Mouse (Mus musculus) liver, embryonic 14.5 days (tissue): Measurements from ENCODE around the gene Sltm.

Experiments used
- CTCF ChIP-seq: IDR thresholded peaks from 2 replicates; pipeline ENCODE4 v1.5.1; 2016; ENCODE audit warnings: antibody characterized with exemption, low read depth, control low read depth
- EP300 ChIP-seq: IDR thresholded peaks from 2 replicates; pipeline ENCODE4 v1.6.1; 2016; ENCODE audit warnings: antibody characterized with exemption, low read depth

- TF ChIP-seq CTCF (no peak), EP300 (no peak)
Measured at GRCm38 (mm10) chr9:70509906-70510525, 32.5 kb upstream of the Sltm start.
